Mouse (Mus musculus): ENCODE measurements at regions not wholly inside any gene's neighbourhood (a gene's known extent, or its start where the extent isn't known, plus 50 kb on each side); places are given as distances from the start of the nearest gene placed in this dataset.
"Not testable (repeated sequence)": the region's sequence is repeated elsewhere in the genome, so short reads cannot be mapped to it uniquely, and the experiment has no call there.

- peak; percentile 15 for DNase-seq
Observed at GRCm38 (mm10) chr4:22131751-22132736, 200.9 kb downstream of the Faxc start.

GRCm38 (mm10) chr4:22133547-22134495 is 202.7 kb downstream of the Faxc start:
- DNase-seq: no peak

GRCm38 (mm10) chr4:22140122-22140521 is 209.0 kb downstream of the Faxc start:
- DNase-seq: no peak

GRCm38 (mm10) chr4:22143546-22143945 is 212.4 kb downstream of the Faxc start:
- DNase-seq: no peak

GRCm38 (mm10) chr4:22144834-22145233 is 212.5 kb upstream of the Fbxl4 start:
- not testable (repeated sequence) for DNase-seq

GRCm38 (mm10) chr4:22146648-22147409 is 210.5 kb upstream of the Fbxl4 start:
- no peak for DNase-seq

GRCm38 (mm10) chr4:22151899-22152493 is 205.3 kb upstream of the Fbxl4 start:
- no peak for DNase-seq

- DNase-seq: no peak
Observed at GRCm38 (mm10) chr4:22152971-22153544, 204.3 kb upstream of the Fbxl4 start.

GRCm38 (mm10) chr4:22153620-22154019 is 203.7 kb upstream of the Fbxl4 start:
- DNase-seq: no peak

- no peak for DNase-seq
Observed at GRCm38 (mm10) chr4:22186422-22186821, 170.9 kb upstream of the Fbxl4 start.

- no peak for DNase-seq
Observed at GRCm38 (mm10) chr4:22188141-22189006, 169.0 kb upstream of the Fbxl4 start.

- no peak for DNase-seq
Observed at GRCm38 (mm10) chr4:22196501-22196900, 160.8 kb upstream of the Fbxl4 start.

GRCm38 (mm10) chr4:22208531-22208930 is 148.8 kb upstream of the Fbxl4 start:
- DNase-seq: no peak

GRCm38 (mm10) chr4:22237640-22238039 is 119.7 kb upstream of the Fbxl4 start:
- DNase-seq: no peak

- DNase-seq: not testable (repeated sequence)
Observed at GRCm38 (mm10) chr4:22250276-22250675, 107.1 kb upstream of the Fbxl4 start.

GRCm38 (mm10) chr4:22263903-22264302 is 93.4 kb upstream of the Fbxl4 start:
- no peak for DNase-seq

- no peak for DNase-seq
Observed at GRCm38 (mm10) chr4:22269064-22269463, 88.3 kb upstream of the Fbxl4 start.

- DNase-seq: no peak
Observed at GRCm38 (mm10) chr4:22274178-22274577, 83.2 kb upstream of the Fbxl4 start.

GRCm38 (mm10) chr4:22282536-22283323 is 74.6 kb upstream of the Fbxl4 start:
- DNase-seq: no peak

GRCm38 (mm10) chr4:22292169-22292568 is 65.2 kb upstream of the Fbxl4 start:
- no peak for DNase-seq
